Mouse (Mus musculus): ENCODE data around the gene Hmgcl. TPM values are rescaled to one million over a fixed set of nuclear protein-coding genes. Genes with fewer than 3 reads are reported as not detected.

Gene Hmgcl
- polyA plus RNA-seq (2012; rRNA removed) = 50.3 and 76.6 TPM in 2 replicates

- H3K27ac ChIP-seq (ENCODE audit: insufficient read depth, low read depth, low read length) = peak within 1 kb of the TSS; percentile 63
- TF ChIP-seq CTCF (IDR thresholded peaks at IDR 0.05; ENCODE audit: extremely low read depth, insufficient read length, insufficient replicate concordance, low read depth, low read length) (no peak), POLR2A (IDR thresholded peaks at IDR 0.05; ENCODE audit: low read depth, low read length) (peak; percentile 67)
Observed at GRCm38 (mm10) chr4:135946278-135946658, at the start of gene Hmgcl. TSS of gene Hmgcl (plus strand) at chr4:135946448.

DNA sequence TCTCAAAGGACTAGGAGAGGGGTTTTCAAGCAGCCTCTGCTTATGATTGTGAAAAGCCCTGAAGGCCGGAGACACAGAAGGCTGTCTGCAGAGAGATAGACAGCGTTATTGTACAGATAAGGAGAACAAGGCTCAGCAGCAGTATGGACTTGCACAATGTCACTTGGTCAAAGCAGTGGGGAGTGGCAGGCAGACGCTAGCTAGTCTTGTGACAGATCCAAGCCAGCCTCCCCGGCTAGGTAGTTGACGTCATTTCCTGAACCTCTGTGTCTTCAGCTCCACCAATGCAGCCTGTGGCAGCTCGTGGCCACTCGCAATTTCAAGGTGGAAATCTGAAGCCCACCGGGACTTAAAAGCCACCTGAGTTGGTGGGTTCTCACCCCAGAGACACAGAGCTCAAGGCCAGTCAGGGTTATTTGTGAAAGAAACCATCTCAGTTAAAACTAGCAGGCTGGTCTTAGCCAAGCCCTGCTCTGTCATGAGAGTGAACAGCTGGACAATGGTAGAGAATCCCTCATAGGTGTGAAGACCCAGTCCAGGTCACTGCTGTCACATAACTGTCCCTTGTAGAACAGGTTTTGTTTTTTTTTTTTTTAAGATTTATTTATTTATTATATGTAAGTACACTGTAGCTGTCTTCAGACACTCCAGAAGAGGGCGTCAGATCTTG, 47.7 kb upstream of the Hmgcl start:
- no peak overlapping the region for H3K4me3 ChIP-seq (ENCODE audit: low read depth, low read length)
- H3K4me1 ChIP-seq (ENCODE audit: control insufficient read depth, insufficient read depth, insufficient read length, low read length) = peaks cover 3% of the 10 kb centered on the region; the same call in 1 of the 2 replicates
- 28% methylated on average over 9 of the region's 9 CpGs for WGBS

More at GRCm38 (mm10) chr4:135946278-135946658, at the start of gene Hmgcl:
- Histone ChIP-seq H3K36me3 (ENCODE audit: control insufficient read depth, insufficient read depth, low read length) (peaks cover 5% of the 10 kb centered on the region; the same call in 1 of the 2 replicates), H3K4me1 (ENCODE audit: control insufficient read depth, insufficient read depth, insufficient read length, low read length) (peaks cover 13% of the 10 kb centered on the region; the same call in 1 of the 2 replicates), H3K4me3 (ENCODE audit: low read depth, low read length) (peak within 1 kb of the TSS; percentile 73), H3K27me3 (ENCODE audit: control insufficient read depth, insufficient read depth, low read length) (no peaks in the 10 kb centered on the region)
- WGBS = under 1% methylated on average over 23 of the region's 23 CpGs

DNA sequence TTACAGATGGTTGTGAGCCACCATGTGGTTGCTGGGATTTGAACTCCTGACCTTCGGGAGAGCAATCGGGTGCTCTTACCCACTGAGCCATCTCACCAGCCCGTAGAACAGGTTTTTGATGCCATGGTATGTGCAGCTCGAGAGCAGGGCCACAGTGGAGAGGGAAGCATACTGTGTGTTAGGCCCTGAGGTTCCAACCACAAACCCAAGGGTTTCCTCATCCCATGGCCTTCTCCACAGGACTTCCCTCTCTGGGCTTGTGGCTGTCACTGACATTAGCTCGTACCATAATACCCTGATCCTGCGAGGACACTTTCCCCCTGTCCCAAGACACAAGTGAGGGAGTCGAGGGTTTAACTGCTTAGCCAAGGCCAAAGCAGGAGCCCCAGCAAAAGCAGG, 47.2 kb upstream of the Hmgcl start:
- H3K27me3 ChIP-seq (ENCODE audit: control insufficient read depth, insufficient read depth, low read length) = no peaks in the 10 kb centered on the region
- H3K27ac ChIP-seq (ENCODE audit: insufficient read depth, low read depth, low read length) = no peak overlapping the region; the same call in 1 of the 2 replicates
- H3K4me3 ChIP-seq (ENCODE audit: low read depth, low read length) = no peak overlapping the region
- peaks cover 3% of the 10 kb centered on the region; the same call in 1 of the 2 replicates for H3K4me1 ChIP-seq (ENCODE audit: control insufficient read depth, insufficient read depth, insufficient read length, low read length)
- 80% methylated on average over 7 of the region's 7 CpGs for WGBS
- TF ChIP-seq CTCF (IDR thresholded peaks at IDR 0.05; ENCODE audit: extremely low read depth, insufficient read length, insufficient replicate concordance, low read depth, low read length) (no peak), POLR2A (IDR thresholded peaks at IDR 0.05; ENCODE audit: low read depth, low read length) (no peak)
- no peaks in the 10 kb centered on the region for H3K36me3 ChIP-seq (ENCODE audit: control insufficient read depth, insufficient read depth, low read length)

More for the DNA sequence above, 47.7 kb upstream of the Hmgcl start:
- Histone ChIP-seq H3K36me3 (ENCODE audit: control insufficient read depth, insufficient read depth, low read length) (no peaks in the 10 kb centered on the region), H3K27ac (ENCODE audit: insufficient read depth, low read depth, low read length) (peak overlapping the region; percentile 51), H3K27me3 (ENCODE audit: control insufficient read depth, insufficient read depth, low read length) (no peaks in the 10 kb centered on the region)
- TF ChIP-seq CTCF (IDR thresholded peaks at IDR 0.05; ENCODE audit: extremely low read depth, insufficient read length, insufficient replicate concordance, low read depth, low read length) = no peak
- peak; percentile 34; the same call in 1 of the 2 replicates for TF ChIP-seq POLR2A (IDR thresholded peaks at IDR 0.05; ENCODE audit: low read depth, low read length)

DNA sequence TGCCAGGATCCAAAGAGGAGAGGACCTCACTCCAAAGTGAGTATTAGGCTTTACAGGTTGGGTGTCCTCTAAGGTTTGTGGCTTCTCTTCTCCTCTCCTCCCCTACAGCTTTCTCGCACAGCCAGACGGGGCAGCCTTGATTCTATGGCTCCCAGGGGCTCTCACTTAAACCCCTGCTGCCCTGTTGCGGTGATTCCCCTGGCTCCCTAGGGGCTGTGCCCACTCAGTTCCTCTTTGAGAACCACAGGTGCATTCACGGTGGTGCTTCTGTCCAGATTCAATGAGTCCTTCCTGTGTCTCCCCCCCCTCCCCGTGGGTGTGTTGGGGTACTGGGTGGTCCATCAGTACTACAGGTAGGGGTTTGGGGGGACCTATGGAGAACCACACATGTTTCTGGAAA, 46.2 kb upstream of the Hmgcl start:
- Histone ChIP-seq H3K27me3 (ENCODE audit: control insufficient read depth, insufficient read depth, low read length) (no peaks in the 10 kb centered on the region), H3K36me3 (ENCODE audit: control insufficient read depth, insufficient read depth, low read length) (no peaks in the 10 kb centered on the region), H3K27ac (ENCODE audit: insufficient read depth, low read depth, low read length) (no peak overlapping the region), H3K4me3 (ENCODE audit: low read depth, low read length) (no peak overlapping the region), H3K4me1 (ENCODE audit: control insufficient read depth, insufficient read depth, insufficient read length, low read length) (peaks cover 3% of the 10 kb centered on the region; the same call in 1 of the 2 replicates)
- TF ChIP-seq POLR2A (IDR thresholded peaks at IDR 0.05; ENCODE audit: low read depth, low read length) (no peak), CTCF (IDR thresholded peaks at IDR 0.05; ENCODE audit: extremely low read depth, insufficient read length, insufficient replicate concordance, low read depth, low read length) (no peak)
- WGBS = 81% methylated on average over 5 of the region's 5 CpGs

- Histone ChIP-seq H3K36me3 (ENCODE audit: control insufficient read depth, insufficient read depth, low read length) (no peaks in the 10 kb centered on the region), H3K4me3 (ENCODE audit: low read depth, low read length) (no peak overlapping the region), H3K27me3 (ENCODE audit: control insufficient read depth, insufficient read depth, low read length) (no peaks in the 10 kb centered on the region), H3K27ac (ENCODE audit: insufficient read depth, low read depth, low read length) (no peak overlapping the region), H3K4me1 (ENCODE audit: control insufficient read depth, insufficient read depth, insufficient read length, low read length) (peaks cover 3% of the 10 kb centered on the region; the same call in 1 of the 2 replicates)
- 87% methylated on average over 4 of the region's 4 CpGs for WGBS
- no peak for TF ChIP-seq POLR2A (IDR thresholded peaks at IDR 0.05; ENCODE audit: low read depth, low read length)
- TF ChIP-seq CTCF (IDR thresholded peaks at IDR 0.05; ENCODE audit: extremely low read depth, insufficient read length, insufficient replicate concordance, low read depth, low read length) = no peak
Observed at GRCm38 (mm10) chr4:135902606-135903242, 43.5 kb upstream of the Hmgcl start.

DNA sequence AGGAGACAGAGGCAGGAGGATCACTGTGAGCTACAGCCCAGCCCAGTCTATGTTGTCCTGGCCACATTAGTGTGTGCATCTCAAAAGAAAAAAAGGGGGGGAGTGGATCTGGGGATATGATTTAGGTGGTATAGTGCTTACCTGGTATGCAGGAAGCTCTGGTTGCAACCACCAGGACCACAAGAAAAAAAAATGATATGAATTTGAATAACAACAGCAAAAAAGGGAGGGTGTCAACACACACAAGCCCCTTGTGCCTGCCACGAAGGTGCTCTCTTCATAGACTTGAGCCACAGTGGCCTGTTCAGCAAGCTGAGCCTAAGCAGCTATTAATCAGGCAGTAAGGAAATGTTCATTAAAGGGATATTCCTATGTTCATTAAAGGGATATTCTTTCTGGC, 41.4 kb upstream of the Hmgcl start:
- H3K27ac ChIP-seq (ENCODE audit: insufficient read depth, low read depth, low read length) = no peak overlapping the region
- H3K36me3 ChIP-seq (ENCODE audit: control insufficient read depth, insufficient read depth, low read length) = no peaks in the 10 kb centered on the region
- H3K27me3 ChIP-seq (ENCODE audit: control insufficient read depth, insufficient read depth, low read length) = no peaks in the 10 kb centered on the region
- TF ChIP-seq CTCF (IDR thresholded peaks at IDR 0.05; ENCODE audit: extremely low read depth, insufficient read length, insufficient replicate concordance, low read depth, low read length) (no peak), POLR2A (IDR thresholded peaks at IDR 0.05; ENCODE audit: low read depth, low read length) (no peak)
- WGBS = 44% methylated on average over 1 of the region's 1 CpGs
- no peak overlapping the region for H3K4me3 ChIP-seq (ENCODE audit: low read depth, low read length)
- H3K4me1 ChIP-seq (ENCODE audit: control insufficient read depth, insufficient read depth, insufficient read length, low read length) = peaks cover 5% of the 10 kb centered on the region

- Histone ChIP-seq H3K36me3 (ENCODE audit: control insufficient read depth, insufficient read depth, low read length) (no peaks in the 10 kb centered on the region), H3K27ac (ENCODE audit: insufficient read depth, low read depth, low read length) (no peak overlapping the region), H3K27me3 (ENCODE audit: control insufficient read depth, insufficient read depth, low read length) (no peaks in the 10 kb centered on the region), H3K4me3 (ENCODE audit: low read depth, low read length) (no peak overlapping the region), H3K4me1 (ENCODE audit: control insufficient read depth, insufficient read depth, insufficient read length, low read length) (peaks cover 5% of the 10 kb centered on the region)
- 72% methylated on average over 3 of the region's 3 CpGs for WGBS
- TF ChIP-seq POLR2A (IDR thresholded peaks at IDR 0.05; ENCODE audit: low read depth, low read length) = no peak
- TF ChIP-seq CTCF (IDR thresholded peaks at IDR 0.05; ENCODE audit: extremely low read depth, insufficient read length, insufficient replicate concordance, low read depth, low read length) = no peak
Observed at GRCm38 (mm10) chr4:135906633-135907032, 39.6 kb upstream of the Hmgcl start.
